Mouse (Mus musculus) naive thymus-derived CD4-positive, alpha-beta T cell, adult 2 months (primary cell): ENCODE measurements around the gene Gemin5.

Experiments used
- DNase-seq: peaks from one replicate; pipeline ENCODE4 v3.0.0-alpha.2; 2011; ENCODE audit warnings: low read depth

Gene Gemin5

DNA sequence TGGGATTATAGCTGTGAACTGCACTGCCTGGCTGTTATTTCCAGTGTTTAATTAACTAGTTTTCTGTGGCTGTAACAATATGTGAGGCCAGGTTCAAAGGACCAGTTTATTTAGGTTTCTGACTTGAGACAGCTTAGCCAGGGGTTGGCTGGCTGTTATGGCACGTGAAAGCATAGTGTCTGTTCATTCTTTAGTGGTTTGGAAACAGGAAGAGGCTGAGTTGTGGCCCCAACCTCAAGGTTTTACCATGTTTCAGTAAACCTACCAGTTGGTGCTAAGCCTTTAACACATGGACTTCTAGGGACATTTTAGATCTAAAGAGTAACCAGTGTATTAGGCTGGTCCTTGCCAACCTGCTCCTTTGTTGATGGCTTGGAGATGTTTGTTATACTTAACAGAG, 51.8 kb downstream of the Gemin5 start:
- no peak for DNase-seq

DNA sequence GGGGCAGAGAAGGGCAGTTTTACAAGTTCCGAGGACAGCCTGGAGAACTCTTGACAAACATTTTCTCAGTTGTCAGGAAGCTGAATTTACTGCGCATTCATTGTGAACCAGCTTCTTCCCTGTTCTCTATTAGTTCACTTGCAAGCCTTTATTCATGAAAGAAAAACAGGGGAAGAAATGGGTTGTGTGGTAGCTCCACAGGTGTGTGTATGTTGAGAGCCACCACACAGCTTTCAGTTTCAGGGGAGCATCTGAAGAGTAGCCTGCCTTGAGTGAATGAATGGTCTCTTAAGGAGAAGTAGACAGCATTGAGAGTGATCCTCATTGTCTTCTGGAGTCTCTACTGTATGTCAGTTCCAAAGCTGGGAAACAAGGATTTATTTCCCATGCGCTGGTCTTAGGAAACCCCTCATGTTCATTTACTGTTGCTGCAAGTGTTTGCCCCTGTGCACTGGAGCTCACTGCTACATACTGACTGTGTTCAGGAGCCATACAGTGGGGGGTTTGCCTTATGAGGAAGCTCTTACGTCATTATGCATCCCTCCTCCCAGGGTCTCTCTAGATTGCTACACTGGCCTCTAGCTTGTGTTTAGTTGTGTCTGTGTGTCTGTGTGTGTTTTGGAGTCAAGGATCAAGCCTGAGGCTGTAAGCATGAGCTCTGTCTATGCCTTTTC, 60.5 kb downstream of the Gemin5 start:
- no peak for DNase-seq

DNA sequence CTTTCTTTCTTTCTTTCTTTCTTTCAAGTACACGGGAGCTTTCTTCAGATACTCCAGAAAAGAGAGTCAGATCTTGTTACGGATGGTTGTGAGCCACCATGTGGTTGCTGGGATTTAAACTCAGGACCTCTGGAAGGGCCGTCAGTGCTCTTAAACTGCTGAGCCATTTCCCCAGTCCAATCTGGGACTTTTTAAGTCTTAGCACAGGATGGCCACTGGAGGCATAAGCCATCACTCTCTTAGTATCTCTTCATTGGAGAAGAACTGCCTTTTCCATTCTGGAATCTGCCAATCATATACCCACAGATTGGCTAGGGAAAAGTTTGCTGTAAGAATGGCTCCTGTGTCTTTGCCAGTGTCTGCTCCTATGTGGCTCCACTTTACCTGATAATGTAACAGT, 61.3 kb downstream of the Gemin5 start:
- no peak for DNase-seq

DNA sequence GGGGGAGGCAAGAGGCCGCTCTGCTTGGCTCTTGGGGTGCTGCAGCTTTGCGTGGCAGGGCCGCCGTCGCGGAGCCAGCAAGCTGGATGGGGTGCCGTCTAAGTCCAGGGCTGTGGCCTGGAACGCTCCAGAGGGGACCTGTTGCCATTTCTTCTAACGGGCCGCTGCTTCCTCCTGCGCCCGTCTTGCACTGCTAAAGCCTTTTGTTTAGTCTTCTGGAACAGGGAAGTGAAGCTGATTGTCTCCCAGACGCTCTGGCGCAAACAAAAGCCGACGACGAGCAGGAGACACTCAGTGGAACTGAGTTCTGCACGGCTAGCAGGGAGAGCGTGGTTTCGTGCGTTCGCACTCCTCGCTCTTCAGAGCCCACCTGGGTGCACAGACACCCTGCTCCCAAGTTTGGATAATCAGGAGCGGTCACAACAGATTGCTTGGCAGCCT, 64.0 kb downstream of the Gemin5 start:
- no peak for DNase-seq

DNA sequence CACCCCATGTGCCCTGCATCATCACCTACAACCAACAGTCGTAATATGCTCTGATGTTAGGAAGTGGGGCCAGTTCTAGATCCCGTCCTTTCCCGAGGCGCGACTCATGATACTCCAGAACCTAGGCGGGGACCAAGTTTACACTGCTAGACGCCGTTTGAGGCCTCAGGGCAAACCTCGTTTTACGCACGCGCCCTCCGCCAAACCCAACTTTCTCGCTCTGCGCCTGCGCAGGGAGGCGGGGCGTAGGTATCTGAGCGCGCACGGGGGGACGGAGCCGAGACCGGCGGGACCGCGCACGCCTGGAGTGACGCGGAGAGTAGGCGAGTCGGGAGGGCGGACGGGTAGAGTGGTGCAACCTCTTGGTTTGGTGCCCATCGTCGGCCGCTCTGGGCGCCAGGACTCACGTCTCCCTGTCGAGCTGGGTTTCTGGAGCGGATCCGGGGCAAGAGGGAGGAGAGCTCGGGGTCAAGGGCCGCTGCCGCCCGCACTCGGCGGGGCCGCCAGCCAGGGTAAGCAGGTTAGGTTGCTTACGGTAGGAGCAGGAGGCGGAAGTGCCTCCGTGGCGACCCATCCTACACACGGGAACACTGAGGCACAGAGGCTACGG, 64.5 kb downstream of the Gemin5 start, which contains the start of gene Cnot8:
Cnot8 (plus strand) TSS at position 457 of the 610 bp plus-strand sequence.
- DNase-seq: peak; percentile 99

DNA sequence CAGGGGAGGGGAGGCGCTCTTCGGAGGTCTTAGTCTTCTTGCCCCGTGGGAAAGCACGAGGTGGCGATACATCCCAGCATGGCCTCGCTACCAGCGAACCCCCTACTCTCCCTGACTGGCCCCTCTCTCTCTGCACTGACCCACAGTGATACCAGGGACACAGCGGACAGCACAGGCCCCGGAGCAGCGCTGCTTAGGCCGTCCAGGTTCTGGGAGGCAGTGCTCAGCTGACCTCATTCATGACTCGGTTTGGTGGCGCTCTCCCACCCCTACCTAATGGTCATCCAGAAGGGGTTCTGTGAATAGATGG, 65.0 kb downstream of the Gemin5 start:
- no peak for DNase-seq

DNA sequence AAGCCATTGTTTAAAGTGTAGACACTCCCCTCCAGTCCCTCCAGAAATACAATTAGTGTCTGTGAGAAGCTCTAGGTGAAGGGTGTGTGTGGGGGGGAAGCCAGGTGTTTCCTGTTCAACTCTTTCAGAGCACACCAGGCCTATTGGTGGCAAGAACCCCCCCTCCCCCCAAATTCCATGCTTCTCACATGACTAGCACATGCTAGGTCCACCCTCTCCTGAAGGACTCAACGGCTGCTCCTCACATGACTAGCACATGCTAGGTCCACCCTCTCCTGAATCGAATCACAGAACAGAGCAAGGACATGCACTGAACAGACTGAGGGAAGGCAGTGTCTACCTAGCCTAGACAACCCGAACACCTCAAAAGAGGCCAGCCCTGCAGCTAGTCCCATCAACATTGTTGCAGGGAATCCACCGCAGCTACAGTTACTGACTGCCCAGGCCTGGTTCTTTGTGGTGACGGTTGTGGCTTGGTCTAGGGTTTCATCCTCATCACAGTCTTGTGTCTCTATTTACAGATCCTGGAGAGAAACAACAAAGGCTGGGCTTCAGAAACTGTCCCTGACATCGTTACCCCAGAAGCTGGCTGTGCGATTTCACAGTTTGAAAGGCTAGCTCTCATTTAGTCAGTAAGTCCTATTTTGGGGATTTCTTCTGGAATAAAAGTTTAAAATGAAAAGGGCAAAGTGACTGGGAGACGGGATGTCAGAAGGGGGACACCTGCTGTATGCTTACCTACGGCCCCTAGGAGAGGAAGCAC, 65.6 kb downstream of the Gemin5 start:
- DNase-seq: peak; percentile 69

DNA sequence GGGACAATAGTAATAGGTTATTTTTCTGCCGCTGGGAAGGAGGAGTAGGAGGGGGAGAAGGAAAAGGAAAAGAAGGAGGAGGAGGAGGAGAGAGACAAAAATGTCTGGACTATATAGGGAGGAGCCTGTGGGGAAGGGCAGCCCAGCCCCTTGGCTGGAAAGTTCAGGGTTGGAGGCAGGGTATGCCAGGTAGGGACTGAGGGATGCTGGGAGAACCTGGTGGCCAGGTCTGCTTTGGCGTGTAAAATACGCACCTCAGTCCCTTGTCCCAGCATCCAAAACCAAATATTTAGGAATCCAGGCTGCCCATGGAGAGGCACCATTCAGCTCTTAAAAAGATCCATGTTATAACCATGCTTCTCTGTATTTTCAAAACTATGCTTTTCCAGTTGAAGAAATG, 66.2 kb downstream of the Gemin5 start:
- DNase-seq: no peak

DNA sequence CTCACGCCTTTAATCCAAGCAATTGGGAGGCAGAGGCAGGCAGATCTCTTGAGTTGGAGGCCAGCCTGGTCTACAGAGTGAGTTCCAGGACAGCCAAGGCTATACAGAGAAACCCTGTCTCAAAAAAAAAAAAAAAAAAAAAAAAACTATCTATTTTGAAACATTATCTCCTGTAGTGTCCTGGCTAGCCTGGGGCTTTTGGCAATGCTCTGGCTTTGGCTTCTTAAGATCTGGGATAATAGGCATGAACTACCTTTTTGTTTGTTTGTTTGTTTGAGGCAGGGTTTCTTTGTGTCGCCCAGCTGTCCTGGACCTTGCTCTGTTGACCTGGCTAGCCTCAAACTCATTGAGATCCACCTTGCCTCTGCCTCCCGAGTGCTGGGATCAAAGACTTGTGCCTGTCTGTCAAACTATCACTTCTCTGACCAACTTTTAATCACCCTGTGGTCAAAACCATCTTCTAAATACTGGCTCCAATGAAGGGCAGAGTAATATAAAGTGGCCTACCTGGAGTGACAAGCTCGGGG, 67.1 kb downstream of the Gemin5 start:
- no peak for DNase-seq

DNA sequence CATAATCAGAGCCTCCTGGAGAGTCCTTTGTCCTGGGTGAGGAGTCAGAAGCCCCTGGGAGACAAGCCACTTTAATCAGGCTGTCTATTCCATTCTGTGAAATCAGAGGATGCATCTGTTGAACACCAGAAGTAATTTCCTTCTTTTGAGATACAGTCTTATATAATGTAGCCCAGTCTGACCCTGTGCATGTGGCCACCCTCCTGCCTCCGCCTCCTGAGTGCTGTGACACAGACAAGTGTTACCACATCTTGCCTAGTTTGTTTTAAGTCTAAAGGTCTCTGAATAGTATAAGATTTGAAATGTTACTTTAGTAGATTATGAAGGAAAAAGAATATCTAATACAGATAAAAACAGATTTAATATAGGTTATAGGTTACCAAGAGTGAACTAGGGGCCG, 68.3 kb downstream of the Gemin5 start:
- DNase-seq: no peak

DNA sequence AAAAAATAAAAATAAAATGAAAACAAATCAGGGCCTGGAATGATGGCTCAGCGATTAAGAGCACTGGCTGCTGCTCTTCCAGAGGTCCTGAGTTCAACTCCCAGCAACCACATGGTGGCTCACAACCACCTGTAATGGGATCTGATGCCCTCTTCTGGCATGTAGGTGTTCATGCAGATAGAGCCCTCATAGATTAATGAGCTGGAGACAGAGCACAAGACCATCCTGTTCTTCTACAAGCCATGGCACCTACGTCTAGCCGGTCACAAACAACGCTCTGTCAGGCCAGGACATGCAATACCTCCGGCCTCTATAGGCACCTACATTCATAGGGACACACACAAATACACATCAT, 70.0 kb downstream of the Gemin5 start:
- DNase-seq: peak; percentile 62

DNA sequence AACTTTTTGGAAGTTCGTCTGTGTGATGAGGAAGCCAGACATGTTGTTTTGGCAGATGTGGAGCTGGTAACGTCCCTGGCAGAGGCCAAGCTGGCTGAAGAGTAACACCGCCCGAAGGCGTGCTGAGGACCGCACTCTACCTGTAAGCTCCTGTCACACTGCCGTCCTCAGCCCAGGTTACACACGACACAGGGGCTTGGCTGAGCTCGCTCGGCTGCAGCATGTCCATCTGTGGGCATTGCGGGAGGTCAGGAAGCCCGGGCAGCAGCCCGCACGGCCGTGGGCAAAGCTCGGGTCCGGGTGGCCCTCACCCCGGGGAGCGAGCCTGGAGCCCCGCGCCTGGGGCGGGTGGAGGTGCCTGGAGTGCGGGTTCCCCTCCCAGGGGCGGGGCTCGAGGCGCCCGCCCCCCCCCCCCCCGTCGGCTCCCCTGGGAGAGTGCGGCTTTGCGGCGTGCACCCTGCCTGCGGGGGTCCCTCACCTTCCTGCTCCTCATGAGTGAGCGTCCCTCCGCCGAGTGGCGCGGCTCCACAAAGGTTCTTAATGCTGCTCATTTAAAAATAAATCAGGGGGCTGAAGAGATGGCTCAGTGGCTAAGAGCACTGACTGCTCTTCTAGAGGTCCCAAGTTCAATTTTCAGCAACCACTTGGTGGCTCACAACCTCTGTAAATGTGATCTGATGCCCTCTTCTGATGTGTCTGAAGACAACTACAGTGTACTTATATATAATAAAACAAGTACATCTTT, 70.5 kb downstream of the Gemin5 start:
- peak; percentile 63 for DNase-seq

DNA sequence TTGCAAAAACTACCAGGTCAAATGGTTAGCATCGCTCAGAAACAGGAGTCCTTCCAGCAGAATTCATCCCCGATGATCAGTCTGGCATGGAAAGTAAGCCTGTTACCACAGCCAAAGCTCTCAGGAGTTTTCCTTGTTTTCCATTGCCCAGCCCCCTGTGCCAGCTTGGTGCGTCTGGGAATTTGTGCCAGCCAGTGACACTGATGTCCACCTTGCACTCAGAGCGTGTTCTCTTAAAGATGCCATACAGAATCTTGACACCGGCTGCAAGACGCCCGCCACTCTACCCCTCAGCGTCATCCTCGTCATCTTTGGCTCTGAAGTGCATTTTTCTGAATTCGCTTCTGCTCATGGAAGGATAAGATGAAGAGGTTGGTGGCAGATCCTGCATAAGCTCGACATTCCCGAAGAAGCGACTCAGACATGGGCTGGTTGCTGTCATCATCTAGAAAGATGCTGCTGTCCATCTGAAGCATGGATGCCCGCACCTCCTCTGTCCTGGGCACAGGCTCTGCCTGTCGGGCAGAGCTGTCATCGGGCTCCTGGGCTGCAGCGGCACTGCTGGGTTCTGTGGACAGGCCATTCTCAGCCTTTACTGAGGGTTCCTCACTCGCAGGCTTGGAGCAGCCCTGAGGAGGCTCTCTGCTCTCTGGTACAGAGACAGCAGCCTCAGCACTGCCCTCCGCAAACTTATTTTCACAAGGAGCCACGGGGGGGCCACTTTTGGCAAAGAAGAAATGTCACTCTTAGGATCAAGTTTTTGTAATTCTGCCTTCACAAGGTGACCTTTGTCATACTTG, 71.3 kb downstream of the Gemin5 start:
- peak; percentile 27 for DNase-seq

DNA sequence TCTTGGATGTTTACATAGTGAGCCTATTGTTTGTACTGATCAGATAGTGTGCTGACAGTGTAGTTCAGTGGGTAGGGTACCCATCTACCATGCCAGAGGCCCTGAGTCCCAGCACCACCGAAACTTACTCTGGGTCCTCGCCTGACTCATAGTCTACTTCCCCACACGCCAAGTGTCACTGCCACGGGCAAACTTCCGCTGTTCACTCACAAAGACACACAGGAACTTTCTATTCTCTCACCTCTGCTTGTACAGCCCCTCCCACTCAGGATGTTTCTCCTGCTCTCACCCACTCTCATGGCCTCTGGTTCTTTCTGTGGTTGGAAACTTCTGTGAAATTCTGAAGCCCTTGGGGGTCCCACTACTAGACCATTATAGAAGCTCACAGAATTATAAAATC, 72.2 kb downstream of the Gemin5 start:
- peak; percentile 77 for DNase-seq

DNA sequence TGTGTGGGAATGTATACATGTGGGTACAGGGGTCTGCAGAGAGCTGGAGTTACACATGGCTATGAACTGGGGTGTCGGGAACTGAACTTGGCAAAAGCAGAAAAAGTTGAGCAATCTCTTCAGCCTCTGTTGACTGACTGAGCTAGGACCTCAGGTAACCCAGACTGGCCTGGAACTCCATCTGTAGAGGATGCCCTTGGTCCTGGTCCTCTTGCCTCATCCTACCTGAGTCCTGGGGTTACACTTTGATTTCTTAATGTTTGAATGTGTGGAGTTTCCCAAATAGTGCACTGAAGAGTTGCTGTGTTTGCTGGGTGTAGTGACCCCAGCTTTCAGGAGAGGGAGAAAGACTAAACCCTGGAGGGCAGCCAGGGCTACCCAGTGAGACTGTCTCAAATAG, 72.8 kb downstream of the Gemin5 start:
- DNase-seq: no peak

DNA sequence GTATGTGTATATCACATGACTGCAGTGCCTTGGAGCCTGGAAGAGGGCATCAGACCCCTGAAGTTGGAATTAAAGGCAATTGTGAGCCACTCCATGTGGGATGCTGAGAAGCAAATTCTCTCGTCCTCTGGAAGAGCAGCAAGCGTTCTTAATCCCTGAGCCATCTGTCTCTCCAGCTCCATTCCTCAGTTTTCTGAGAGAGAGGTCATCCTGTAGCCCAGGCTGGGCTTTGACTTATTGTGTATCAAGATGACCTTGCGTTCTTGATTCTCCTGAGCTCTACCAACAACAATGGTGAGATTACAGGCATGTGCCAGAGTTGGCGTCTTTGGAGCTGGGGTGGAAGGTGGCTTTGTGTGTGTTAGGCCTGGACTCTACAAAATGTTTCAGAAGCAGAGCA, 73.6 kb downstream of the Gemin5 start:
- DNase-seq: no peak

DNA sequence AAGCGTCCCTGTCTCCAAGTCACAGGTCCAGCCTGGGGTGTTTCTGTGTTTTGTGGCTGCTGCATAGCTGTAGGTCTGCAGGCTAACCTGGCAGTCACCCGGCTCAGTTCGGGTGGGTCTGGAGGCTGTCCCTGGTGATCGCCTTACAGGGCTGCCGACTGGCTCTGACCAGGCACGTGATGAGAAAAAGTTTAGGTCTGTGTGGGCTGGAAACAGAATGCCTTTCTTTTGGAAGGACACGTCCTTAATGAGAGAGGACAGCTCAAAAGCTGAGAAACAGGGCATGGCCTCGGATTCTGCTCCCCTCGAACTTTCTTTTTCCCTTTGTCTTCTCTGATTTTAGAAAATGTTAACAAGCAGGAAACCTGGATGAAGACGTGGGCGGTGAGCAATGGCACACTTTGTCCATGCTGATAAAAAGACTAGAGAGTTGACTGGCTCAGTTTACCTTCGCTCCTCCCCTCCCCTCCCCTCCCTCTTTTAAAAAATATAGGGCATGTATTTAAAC, 75.3 kb downstream of the Gemin5 start, which contains the start of gene Gm12248:
Gm12248 (minus strand) TSS at position 114 of the 508 bp plus-strand sequence.
- DNase-seq: no peak

DNA sequence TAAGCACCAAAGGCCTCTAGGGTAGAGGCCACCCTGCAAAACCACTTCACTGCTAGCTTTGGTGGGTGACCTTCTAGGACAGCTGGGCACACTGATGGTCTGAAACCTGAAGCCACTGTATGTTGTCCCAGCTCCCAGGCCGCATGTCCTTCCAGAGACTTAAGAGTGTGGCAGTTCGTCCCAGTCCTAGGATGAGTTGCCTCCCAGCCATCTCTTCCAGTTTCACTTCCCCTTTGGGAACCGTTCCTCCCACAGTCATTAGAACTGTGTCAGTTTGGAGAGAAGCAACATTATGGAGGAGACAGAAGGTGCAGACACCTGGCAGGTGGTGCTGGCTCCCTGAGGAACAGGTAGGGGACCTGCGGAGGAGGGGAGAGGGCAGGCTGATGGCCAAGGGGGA, 75.8 kb downstream of the Gemin5 start:
- no peak for DNase-seq

DNA sequence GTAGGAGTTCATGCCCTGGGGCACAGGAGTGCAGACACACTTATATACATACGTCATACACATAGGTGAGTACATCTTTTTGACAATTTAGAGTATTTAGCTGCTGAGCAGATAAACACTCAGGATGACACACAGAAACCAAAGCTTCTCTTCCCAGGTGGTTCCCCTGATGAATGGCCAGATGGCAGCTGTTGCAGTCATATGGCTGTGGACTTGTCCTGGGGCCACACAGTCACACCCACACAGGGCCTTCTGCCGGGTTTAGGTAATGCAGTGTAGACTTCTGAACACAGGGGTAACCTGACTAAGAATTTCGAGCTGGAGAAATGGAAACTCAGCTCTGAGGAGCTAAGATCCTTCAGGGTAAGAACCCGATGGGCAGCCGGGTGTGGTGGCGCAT, 86.6 kb downstream of the Gemin5 start:
- DNase-seq: no peak

DNA sequence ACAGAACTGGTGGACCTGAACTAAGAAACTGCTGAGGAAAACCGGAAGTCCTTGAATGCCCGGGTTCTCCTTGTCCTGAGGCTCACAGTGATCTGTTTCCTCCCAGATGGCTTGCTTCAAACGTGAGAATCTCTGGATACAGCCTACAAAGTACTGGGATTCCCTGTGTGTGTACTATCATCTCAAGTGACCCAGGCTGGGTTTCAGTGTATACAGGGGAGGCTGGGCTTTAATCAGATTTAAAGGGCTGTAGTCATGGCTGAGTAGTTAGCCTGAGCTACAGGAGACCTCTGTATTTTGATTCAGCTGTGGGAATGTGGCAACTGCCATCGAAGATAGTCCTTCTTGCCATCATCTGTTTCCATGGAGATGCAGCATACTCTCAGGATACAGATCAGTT, 91.1 kb downstream of the Gemin5 start:
- no peak for DNase-seq

DNA sequence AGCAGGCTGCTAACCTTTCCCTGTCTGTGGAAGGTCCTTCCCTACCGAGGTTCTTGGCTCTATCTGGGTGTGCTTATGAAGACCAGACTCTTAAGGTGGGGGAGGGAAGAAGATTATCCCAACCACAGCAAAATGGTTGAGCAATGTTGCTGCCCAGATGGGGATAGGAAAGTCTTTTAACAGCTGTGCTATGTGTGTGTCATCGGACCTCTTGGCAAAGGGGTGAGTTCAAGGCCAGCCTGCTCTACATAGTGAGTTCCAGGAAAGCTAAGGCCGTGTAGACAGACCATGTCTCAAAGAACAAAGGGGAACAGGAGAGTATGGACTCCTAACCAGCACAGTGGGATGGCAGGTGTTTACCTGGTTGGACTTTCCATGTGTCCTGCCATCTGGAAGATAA, 95.4 kb downstream of the Gemin5 start:
- no peak for DNase-seq
